Mouse (Mus musculus): ENCODE results near the gene Zfp882. TPM values are rescaled to one million over a fixed set of nuclear protein-coding genes. Genes with fewer than 3 reads are reported as not detected.
"Not testable (repeated sequence)": the region's sequence is repeated elsewhere in the genome, so short reads cannot be mapped to it uniquely, and the experiment has no call there.

Zfp882 gene
- polyA plus RNA-seq (2014; fragmentation: Nextera tagmentation; extraction: Ambion mirVana) = 7.2 and 8.1 TPM in 2 replicates

- Histone ChIP-seq H3K27ac (ENCODE audit: low read depth, low read length) (peak within 1 kb of the TSS; percentile 97), H3K36me3 (ENCODE audit: control insufficient read depth, insufficient read depth, low read length) (no peaks in the 10 kb centered on the region), H3K4me1 (ENCODE audit: control insufficient read depth, insufficient read depth, low read length) (no peaks in the 10 kb centered on the region), H3K27me3 (ENCODE audit: control insufficient read depth, insufficient read depth, low read length) (no peaks in the 10 kb centered on the region), H3K9ac (ENCODE audit: low read length) (peak within 1 kb of the TSS; percentile 97), H3K4me2 (ENCODE audit: low read depth) (peak within 1 kb of the TSS; percentile 53), H3K4me3 (ENCODE audit: low read depth, low read length) (peak within 1 kb of the TSS; percentile 71), H3K9me3 (ENCODE audit: control insufficient read depth, low read length) (no peaks in the 10 kb centered on the region)
- 7% methylated on average over 47 of the region's 47 CpGs for WGBS
- ATAC-seq (ENCODE audit: insufficient read depth, low FRiP score, low TSS enrichment) = peak; percentile 93
- peak; percentile 89 for DNase-seq (ENCODE audit: low spot score)
Observed at GRCm38 (mm10) chr8:71908309-71909261, at the start of gene Zfp882, which contains the start of gene Zfp617. Gene Zfp882, plus strand, starts transcription at chr8:71908608. Gene Zfp617, plus strand, starts transcription at chr8:71908635.

GRCm38 (mm10) chr8:71861551-71861950 is 46.9 kb upstream of the Zfp882 start:
- H3K9ac ChIP-seq (ENCODE audit: low read length); H3K4me1 ChIP-seq (ENCODE audit: control insufficient read depth, insufficient read depth, low read length); H3K27ac ChIP-seq (ENCODE audit: low read depth, low read length); H3K27me3 ChIP-seq (ENCODE audit: control insufficient read depth, insufficient read depth, low read length); ATAC-seq (ENCODE audit: insufficient read depth, low FRiP score, low TSS enrichment); DNase-seq (ENCODE audit: low spot score); H3K36me3 ChIP-seq (ENCODE audit: control insufficient read depth, insufficient read depth, low read length); H3K9me3 ChIP-seq (ENCODE audit: control insufficient read depth, low read length); H3K4me3 ChIP-seq (ENCODE audit: low read depth, low read length); H3K4me2 ChIP-seq (ENCODE audit: low read depth): not testable (repeated sequence)
- 50% methylated on average over 1 of the region's 1 CpGs for WGBS

- not testable (repeated sequence) for H3K4me1 ChIP-seq (ENCODE audit: control insufficient read depth, insufficient read depth, low read length); ATAC-seq (ENCODE audit: insufficient read depth, low FRiP score, low TSS enrichment); H3K27me3 ChIP-seq (ENCODE audit: control insufficient read depth, insufficient read depth, low read length); H3K4me3 ChIP-seq (ENCODE audit: low read depth, low read length); DNase-seq (ENCODE audit: low spot score); H3K4me2 ChIP-seq (ENCODE audit: low read depth); H3K36me3 ChIP-seq (ENCODE audit: control insufficient read depth, insufficient read depth, low read length); H3K27ac ChIP-seq (ENCODE audit: low read depth, low read length); H3K9me3 ChIP-seq (ENCODE audit: control insufficient read depth, low read length); H3K9ac ChIP-seq (ENCODE audit: low read length)
Observed at GRCm38 (mm10) chr8:71862038-71862437, 46.4 kb upstream of the Zfp882 start.

- no peaks in the 10 kb centered on the region for H3K27me3 ChIP-seq (ENCODE audit: control insufficient read depth, insufficient read depth, low read length)
- H3K36me3 ChIP-seq (ENCODE audit: control insufficient read depth, insufficient read depth, low read length) = 0 out of 2 replicates have a peak, but pooled peaks cover 4% of the 10 kb centered on the region
- peak within 1 kb of the TSS; percentile 78 for H3K4me2 ChIP-seq (ENCODE audit: low read depth)
- 9% methylated on average over 45 of the region's 45 CpGs for WGBS
- peaks cover 9% of the 10 kb centered on the region for H3K9me3 ChIP-seq (ENCODE audit: control insufficient read depth, low read length)
- ATAC-seq (ENCODE audit: insufficient read depth, low FRiP score, low TSS enrichment) = peak; percentile 82
- H3K4me1 ChIP-seq (ENCODE audit: control insufficient read depth, insufficient read depth, low read length) = no peaks in the 10 kb centered on the region
- H3K27ac ChIP-seq (ENCODE audit: low read depth, low read length) = peak within 1 kb of the TSS; percentile 70
- H3K4me3 ChIP-seq (ENCODE audit: low read depth, low read length) = peak within 1 kb of the TSS; percentile 63
- H3K9ac ChIP-seq (ENCODE audit: low read length) = peak within 1 kb of the TSS; percentile 93
- peak; percentile 69 for DNase-seq (ENCODE audit: low spot score)
Observed at GRCm38 (mm10) chr8:71881618-71882274, 26.7 kb upstream of the Zfp882 start, which contains the start of gene Zfp709. Gene Zfp709, plus strand, starts transcription at chr8:71882019.

GRCm38 (mm10) chr8:71900666-71901065 is 7.7 kb upstream of the Zfp882 start:
- H3K4me3 ChIP-seq (ENCODE audit: low read depth, low read length); H3K4me2 ChIP-seq (ENCODE audit: low read depth); H3K27me3 ChIP-seq (ENCODE audit: control insufficient read depth, insufficient read depth, low read length); H3K4me1 ChIP-seq (ENCODE audit: control insufficient read depth, insufficient read depth, low read length); H3K9ac ChIP-seq (ENCODE audit: low read length); ATAC-seq (ENCODE audit: insufficient read depth, low FRiP score, low TSS enrichment); DNase-seq (ENCODE audit: low spot score); H3K36me3 ChIP-seq (ENCODE audit: control insufficient read depth, insufficient read depth, low read length); H3K27ac ChIP-seq (ENCODE audit: low read depth, low read length); H3K9me3 ChIP-seq (ENCODE audit: control insufficient read depth, low read length): not testable (repeated sequence)
- WGBS = 38% methylated on average over 11 of the region's 11 CpGs

GRCm38 (mm10) chr8:71903084-71903483 is 5.3 kb upstream of the Zfp882 start:
- H3K4me3 ChIP-seq (ENCODE audit: low read depth, low read length); H3K9ac ChIP-seq (ENCODE audit: low read length); H3K36me3 ChIP-seq (ENCODE audit: control insufficient read depth, insufficient read depth, low read length); H3K9me3 ChIP-seq (ENCODE audit: control insufficient read depth, low read length); H3K27ac ChIP-seq (ENCODE audit: low read depth, low read length); ATAC-seq (ENCODE audit: insufficient read depth, low FRiP score, low TSS enrichment); H3K27me3 ChIP-seq (ENCODE audit: control insufficient read depth, insufficient read depth, low read length); H3K4me2 ChIP-seq (ENCODE audit: low read depth); DNase-seq (ENCODE audit: low spot score); H3K4me1 ChIP-seq (ENCODE audit: control insufficient read depth, insufficient read depth, low read length): not testable (repeated sequence)
- 88% methylated on average over 1 of the region's 1 CpGs for WGBS

GRCm38 (mm10) chr8:71906809-71907208 is 1.6 kb upstream of the Zfp882 start:
- 98% methylated on average over 1 of the region's 1 CpGs for WGBS
- Histone ChIP-seq H3K4me2 (ENCODE audit: low read depth) (no peak overlapping the region), H3K4me3 (ENCODE audit: low read depth, low read length) (no peak overlapping the region), H3K36me3 (ENCODE audit: control insufficient read depth, insufficient read depth, low read length) (no peaks in the 10 kb centered on the region), H3K9ac (ENCODE audit: low read length) (no peak overlapping the region), H3K4me1 (ENCODE audit: control insufficient read depth, insufficient read depth, low read length) (no peaks in the 10 kb centered on the region), H3K27me3 (ENCODE audit: control insufficient read depth, insufficient read depth, low read length) (no peaks in the 10 kb centered on the region), H3K9me3 (ENCODE audit: control insufficient read depth, low read length) (no peaks in the 10 kb centered on the region), H3K27ac (ENCODE audit: low read depth, low read length) (no peak overlapping the region)
- DNase-seq (ENCODE audit: low spot score) (no peak), ATAC-seq (ENCODE audit: insufficient read depth, low FRiP score, low TSS enrichment) (no peak)

GRCm38 (mm10) chr8:71907798-71908257 is 580 bp upstream of the Zfp882 start:
- Histone ChIP-seq H3K36me3 (ENCODE audit: control insufficient read depth, insufficient read depth, low read length) (no peaks in the 10 kb centered on the region), H3K9ac (ENCODE audit: low read length) (peak overlapping the region; percentile 97), H3K4me1 (ENCODE audit: control insufficient read depth, insufficient read depth, low read length) (no peaks in the 10 kb centered on the region), H3K4me2 (ENCODE audit: low read depth) (peak overlapping the region; percentile 53), H3K4me3 (ENCODE audit: low read depth, low read length) (peak overlapping the region; percentile 71), H3K27me3 (ENCODE audit: control insufficient read depth, insufficient read depth, low read length) (no peaks in the 10 kb centered on the region), H3K9me3 (ENCODE audit: control insufficient read depth, low read length) (no peaks in the 10 kb centered on the region), H3K27ac (ENCODE audit: low read depth, low read length) (peak overlapping the region; percentile 97)
- ATAC-seq (ENCODE audit: insufficient read depth, low FRiP score, low TSS enrichment) (no peak; the same call in 1 of the 2 replicates), DNase-seq (ENCODE audit: low spot score) (no peak)
- 91% methylated on average over 5 of the region's 5 CpGs for WGBS

All from neural tube, embryonic 11.5 days (tissue).